Mouse (Mus musculus): ENCODE measurements at regions not wholly inside any gene's neighbourhood (a gene's known extent, or its start where the extent isn't known, plus 50 kb on each side); places are given as distances from the start of the nearest gene placed in this dataset.
A peak's percentile ranks its signal among the peaks of the same experiment; 100 is the strongest.

DNA sequence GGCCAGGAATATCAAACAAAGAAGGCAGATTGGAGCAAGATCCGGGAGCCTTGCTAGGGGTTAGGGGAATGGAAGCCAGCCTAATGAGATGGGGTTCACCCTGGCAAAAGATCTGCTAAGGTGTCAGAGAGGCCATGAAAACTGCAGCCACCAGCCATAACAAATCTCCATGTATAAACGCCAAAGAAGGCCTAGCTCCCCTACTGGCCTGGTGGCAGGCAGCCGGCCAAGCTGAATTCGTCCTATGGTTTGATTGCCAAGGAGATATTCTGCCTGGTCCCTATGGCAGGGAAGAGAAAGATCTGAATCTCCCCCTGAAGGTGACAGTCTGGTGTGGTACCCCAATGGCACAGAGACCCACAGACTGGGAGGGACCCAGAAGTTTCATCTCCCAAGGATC lies 104.8 kb upstream of the E030018B13Rik start:
- no peak for DNase-seq (ENCODE audit: low spot score)

DNA sequence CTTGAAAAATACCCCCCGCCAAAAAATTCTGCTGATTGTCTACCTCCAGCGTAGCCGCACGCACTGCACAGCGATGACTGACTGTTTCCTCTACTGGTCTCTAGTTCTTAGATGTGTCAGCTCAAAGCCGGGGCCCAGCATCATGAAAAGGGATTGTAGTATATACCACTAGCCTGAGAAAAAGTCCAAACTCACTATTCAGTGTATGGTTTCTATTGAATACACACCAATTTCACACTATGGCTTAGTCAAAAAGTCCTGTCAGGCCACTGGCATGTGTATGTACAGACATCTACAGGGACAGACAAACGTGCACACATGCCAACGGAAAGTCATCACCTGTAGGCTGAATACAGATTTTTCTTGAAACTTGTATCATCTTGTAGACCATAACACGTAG lies 101.1 kb upstream of the E030018B13Rik start:
- no peak for DNase-seq (ENCODE audit: low spot score)

DNA sequence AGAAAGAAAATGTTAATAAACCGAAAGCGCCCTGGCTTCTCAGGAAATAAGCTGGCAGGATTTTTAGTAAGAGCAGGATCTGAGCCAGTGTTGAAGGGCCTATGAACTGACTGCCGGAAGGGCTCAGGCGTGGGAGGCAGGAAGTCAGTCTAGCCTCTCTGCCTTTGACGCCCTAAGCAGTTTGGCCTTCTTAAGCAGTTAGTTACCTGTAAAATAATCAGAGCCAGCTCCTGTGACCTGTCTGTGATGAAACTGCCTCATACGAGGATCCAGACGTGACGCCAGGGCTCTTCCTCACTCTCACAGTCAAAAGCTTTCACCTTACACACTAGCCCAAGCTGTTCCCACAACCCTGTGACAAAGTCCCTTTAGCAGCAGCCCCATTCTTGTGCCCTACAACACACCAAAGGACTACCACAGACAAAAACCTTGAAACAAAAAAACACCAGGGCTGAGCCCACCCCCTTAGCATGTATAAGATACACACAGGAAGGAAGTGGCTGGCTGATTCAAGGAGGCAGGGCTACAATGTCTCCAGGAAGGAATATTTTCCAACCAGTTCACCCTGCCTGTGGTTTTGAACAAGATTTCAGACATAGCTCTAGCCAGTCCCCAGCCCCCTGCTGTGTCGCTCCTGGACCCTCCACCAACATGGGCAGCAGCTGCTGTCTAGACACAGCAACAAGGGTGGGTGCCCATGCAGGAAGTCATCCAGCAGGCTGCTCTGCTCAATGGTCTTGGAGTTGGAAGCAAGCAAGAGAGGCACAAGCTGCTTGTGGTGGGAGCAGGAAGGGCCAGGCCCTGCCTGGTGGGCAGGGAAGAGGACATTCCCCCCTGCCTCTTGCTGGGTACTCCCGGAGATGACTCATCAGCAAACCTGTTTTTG lies 100.4 kb upstream of the E030018B13Rik start:
- DNase-seq (ENCODE audit: low spot score) = peak; percentile 51

DNA sequence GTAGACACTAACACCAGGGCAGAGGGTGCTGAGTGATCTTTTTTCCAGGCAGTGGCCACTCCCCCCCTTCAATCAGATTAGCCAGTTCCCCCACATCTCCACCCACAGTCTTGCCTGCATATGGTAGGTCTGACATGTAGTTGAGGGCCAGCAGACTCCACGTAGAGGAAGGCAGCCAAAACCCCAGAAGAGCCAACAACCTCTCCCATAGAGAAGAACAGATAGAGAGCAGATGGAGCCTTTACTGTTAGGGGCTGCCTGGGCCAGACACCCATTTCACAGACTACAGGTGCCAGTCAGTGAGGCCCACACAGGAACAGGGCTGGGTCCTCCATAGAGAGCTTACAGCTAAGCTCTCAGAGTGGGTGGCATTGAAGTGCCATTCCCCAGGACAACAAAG lies 99.2 kb upstream of the E030018B13Rik start:
- no peak for DNase-seq (ENCODE audit: low spot score)

DNA sequence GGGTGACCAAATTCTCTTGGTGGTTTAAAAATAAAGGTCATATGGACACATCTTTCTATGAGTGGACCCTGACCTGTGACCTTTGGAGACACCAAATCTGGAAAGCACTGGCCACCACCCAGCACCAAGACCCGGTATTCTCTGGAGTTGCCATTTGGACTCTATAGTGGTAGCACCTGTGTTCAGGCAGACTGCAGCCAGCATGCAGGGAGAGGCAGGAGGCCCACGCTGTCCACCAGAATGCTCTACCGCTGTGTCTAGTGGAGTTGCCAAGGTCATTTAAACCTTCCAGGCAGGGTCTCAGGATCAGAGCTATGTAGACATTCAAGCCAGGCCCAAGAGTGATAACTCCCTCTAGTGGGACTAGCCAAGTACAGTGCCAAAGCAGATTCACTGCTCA lies 98.6 kb upstream of the E030018B13Rik start:
- DNase-seq (ENCODE audit: low spot score) = no peak

DNA sequence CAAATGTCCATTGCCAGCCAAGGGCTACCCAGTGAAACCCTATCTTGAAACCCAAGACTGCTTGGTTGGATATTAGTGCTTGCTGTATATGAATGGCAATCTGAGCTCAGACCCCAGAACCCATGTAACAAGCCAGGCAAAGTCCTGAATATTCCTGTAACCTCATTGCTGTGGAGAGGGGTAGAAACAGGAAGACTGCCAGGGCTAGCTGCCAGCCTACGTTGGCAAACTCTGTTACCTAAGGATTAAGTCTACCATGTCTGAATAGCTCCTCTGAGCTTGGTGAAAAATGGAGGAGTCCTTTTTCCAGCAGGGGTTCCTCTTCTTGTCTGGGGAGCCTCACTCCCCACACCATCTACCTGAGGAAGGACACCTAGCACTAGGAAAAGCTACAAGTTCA lies 96.4 kb upstream of the E030018B13Rik start:
- DNase-seq (ENCODE audit: low spot score) = no peak

DNA sequence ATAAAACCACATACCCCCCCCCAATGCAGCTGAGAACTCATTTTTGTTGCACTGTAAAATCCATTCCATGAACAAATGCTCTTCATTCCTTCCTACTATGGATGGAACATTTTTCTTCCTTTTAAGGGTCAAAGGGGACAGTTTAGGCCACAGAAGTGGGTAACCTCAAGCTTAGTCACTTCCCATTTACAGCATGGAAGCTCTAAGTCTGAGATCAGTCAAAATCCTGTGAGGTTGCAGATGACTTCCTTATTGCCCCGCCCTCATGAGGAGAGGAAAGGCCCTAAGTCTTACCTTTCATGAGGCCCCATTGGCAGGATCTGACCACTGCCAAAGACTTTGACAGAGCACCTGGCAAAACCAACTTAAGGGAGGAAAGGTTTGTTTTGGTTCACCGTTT lies 94.7 kb upstream of the E030018B13Rik start:
- no peak for DNase-seq (ENCODE audit: low spot score)

DNA sequence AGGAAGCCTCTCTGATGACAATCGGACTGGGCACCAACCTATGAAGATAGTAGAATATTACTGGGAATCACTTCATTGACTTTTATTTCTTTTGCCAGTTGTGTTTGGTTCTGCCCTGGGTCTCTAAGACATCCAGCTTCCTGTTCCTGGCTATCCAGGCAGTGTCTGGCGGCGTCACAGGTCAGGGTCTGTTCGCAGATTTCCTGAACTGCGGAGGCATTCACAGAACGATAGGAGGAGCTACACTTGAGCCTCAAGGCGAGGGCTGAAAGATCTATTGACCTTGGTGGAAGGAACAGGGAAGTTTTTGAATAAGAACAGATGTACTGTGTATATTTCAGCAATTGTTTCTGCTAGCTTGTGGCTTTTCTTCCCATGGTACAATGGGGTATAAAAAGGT lies 92.6 kb upstream of the E030018B13Rik start:
- DNase-seq (ENCODE audit: low spot score) = no peak

DNA sequence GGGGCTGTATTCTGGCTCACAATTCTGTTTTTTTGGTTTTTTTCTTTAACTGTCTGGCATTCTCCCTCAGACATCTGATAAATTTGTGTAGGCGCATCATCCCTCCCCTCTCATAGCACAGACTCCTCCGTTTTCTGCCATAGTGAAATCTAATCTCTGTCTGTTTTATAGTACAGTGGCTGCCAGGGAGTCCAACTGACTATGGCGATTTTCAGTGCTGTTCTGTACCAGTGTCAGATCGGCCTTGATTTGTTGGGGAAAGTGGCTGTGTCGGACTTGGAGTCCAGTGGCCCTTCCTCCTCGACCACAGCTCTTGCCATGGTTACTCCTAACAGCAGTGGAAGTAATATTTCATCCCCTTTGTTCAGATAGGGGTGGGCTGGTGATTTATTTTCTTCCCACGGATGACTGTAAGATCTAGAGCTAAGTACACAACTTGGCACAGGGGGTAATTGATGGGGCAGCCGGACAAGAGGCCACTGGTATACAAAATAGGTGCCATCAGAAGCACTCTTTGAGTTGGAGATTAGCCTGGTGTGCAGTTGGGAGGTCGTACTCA lies 87.2 kb upstream of the E030018B13Rik start:
- no peak for DNase-seq (ENCODE audit: low spot score)

DNA sequence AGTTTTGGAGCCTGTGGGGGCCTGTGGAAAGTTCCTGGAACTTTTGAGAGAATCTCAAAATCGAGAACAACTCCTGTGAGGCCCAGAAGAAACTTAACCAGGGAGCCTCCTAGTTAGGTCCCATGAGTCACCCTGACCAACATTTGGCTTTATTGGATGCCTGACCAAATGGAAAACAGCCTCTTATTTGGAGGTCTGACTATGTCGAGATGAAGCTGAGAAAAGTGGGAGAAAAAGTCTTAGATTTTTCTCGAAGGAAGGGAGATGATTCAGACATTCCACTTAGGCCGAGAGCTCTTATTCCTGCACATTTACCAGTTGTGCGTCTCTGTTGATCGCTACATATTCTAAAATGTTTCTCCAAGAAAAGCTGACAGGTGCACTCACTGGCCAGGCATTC lies 83.0 kb upstream of the E030018B13Rik start:
- DNase-seq (ENCODE audit: low spot score) = no peak

DNA sequence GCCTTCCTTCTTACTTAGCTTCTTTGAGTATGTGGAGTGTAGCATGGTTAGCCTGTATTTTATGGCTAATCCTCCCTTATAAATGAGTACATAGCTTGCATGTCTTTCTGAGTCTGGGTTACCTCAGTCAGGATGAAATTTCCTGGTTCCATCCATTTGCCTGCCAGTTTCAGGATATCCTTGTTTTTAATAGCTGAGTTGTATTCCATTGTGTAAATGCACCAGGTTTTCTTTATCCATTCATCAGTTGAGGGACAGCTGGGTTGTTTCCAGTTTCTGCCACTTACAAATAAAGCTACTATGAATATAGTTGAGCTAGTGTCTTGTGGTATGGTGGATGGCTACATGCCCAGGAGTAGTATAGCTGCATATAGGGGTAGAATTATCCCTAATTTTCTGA lies 80.7 kb upstream of the E030018B13Rik start:
- DNase-seq (ENCODE audit: low spot score) = no peak
